Mouse (Mus musculus): ENCODE measurements around the gene St5.

DNA sequence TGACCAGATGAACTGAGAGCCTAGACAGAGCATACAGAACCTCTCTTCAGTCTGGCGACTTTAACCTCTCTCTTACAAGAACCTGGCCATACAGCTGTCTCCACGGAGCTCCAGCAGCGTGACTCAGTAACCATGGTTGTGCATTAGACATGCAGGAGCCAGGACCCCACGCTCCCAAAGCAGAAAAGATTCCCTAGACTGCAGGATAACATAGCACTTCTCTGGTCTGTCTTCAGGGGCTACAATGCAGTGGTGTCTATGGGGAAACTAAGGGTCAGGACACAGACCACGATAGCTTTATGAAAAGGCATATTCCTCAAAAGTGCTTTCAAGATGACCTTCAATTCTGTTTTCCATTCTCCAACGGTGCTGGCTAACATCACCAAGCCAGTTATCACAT lies 72.1 kb downstream of the St5 start:
- TF ChIP-seq CTCF (IDR thresholded peaks at IDR 0.05 in 2 of 3, conservative IDR thresholded peaks at IDR 0.05 in 1 of 3; ENCODE audit: control insufficient read depth in 1 of 3, insufficient read depth in 1 of 3, low read depth in 2 of 3, low read length in 3 of 3, poor library complexity in 1 of 3, severe bottlenecking in 1 of 3) (no peak), SIN3A (IDR thresholded peaks at IDR 0.05; ENCODE audit: low read length) (no peak), POLR2A (IDR thresholded peaks at IDR 0.05; ENCODE audit: control insufficient read depth in 1 of 2, insufficient read depth in 1 of 2, low read depth in 1 of 2, low read length in 2 of 2, poor library complexity in 1 of 2) (no peak)
